Mouse (Mus musculus) T-helper 1 cell (primary cell): ENCODE data around the gene Tmem181a.
"Not testable (repeated sequence)": the region's sequence is repeated elsewhere in the genome, so short reads cannot be mapped to it uniquely, and the experiment has no call there.

Experiments
- in situ Hi-C: fragments of 300-600 bp; cut with MboI, MseI; formaldehyde crosslinking; loops from one replicate; pipeline ENCODE4 v1.15.1; 2025; ENCODE audit warnings: high pct_unique_total_duplicates

Gene Tmem181a

GRCm38 (mm10) chr17:6305656-6306270, 49.1 kb downstream of the Tmem181a start:
- in situ Hi-C loops: not testable (repeated sequence)

DNA sequence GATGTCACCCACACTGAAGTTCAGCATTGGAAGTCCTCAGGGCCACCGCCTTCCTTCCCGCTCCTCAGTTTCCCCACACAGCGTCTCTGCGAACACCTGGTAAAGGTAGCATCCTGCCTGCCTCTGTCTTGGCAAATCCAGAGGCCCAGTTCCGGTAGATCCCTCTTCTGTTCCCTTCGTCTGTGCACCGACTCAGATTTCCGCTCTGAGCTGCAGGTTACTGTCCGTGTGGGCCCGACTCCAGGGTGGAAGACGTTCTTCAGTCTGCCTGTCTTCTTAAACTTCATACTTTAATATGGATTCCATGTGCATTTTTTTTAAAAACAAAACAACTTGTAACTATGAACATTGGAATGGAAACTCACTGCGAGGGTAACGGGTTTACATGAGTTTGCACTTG, 49.8 kb downstream of the Tmem181a start:
- in situ Hi-C loops: not testable (repeated sequence)

- in situ Hi-C loops: loop anchor here (10.0 kb wide), 1 partner anchor 123 kb away; the partner anchor contains the start of gene Dynlt1b
Measured at GRCm38 (mm10) chr17:6311716-6312115, 55.1 kb downstream of the Tmem181a start.

DNA sequence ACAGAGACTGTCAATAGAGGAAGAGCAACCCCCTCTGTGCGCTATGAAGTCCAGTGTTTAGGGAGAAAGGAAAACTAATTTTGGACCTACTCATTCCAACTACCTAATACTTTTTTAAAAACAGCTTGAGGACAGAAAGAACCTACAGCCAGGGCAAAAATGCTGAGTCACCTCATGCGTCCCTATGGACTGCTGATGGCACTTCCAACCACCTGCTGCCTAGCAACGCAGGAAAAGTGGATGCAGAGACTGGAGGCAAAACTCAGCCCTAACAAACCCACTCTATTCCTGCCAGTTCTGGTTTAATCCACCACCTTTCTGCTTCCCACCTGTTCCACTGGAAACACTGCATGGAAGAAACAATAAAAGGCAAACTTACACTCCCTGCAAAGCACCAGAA, 56.1 kb downstream of the Tmem181a start:
- in situ Hi-C loops: loop anchor here (10.0 kb wide), 1 partner anchor 122 kb away; the partner anchor contains the start of gene Dynlt1b

DNA sequence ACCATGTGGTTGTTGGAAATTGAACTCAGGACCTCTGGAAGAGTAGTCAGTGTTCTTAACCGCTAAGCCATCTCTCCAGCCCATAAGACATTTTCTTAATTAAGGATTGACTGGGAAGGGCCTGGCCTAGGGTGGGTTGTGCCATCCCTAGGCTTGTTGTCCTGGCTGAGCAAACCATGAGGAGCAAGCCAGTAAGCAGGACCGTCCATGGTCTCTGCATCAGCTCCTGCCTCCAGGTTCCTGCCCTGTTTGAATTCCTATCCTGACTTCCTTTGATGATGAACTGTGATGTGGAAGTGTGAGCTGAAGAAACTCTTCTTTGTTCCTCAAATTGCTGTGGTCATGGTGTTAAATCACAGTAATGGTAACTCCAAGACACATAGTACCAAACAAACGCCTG, 57.8 kb downstream of the Tmem181a start:
- in situ Hi-C loops: loop anchor here (10.0 kb wide), 1 partner anchor 120 kb away; the partner anchor contains the start of gene Dynlt1b

DNA sequence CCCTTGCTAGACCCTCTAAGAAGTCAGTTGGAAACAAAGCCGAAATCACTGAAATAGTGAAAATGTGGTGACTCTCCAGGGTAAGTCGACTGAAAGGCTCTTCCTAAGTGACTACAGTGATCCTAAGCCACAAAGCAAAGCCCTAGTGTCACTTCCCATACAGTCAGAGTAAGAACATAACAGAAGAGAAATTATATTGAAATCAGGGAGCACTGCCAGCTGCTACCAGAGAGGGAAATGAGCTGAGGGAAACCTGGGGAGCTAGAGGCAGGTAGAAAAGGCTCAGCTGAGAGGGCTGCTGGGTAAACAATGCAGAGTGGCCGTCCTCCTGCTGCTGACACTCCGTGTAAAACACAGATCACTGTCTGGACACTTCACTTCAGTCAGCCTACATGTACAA, 59.0 kb downstream of the Tmem181a start:
- in situ Hi-C loops: loop anchor here (5.0 to 10.0 kb wide), 2 partner anchors 119 to 342 kb away; partner anchors contain the start of genes Dynlt1b, Dynlt1f and Sytl3

GRCm38 (mm10) chr17:6316379-6317126, 59.9 kb downstream of the Tmem181a start:
- in situ Hi-C loops: loop anchor here (5.0 to 10.0 kb wide), 2 partner anchors 118 to 341 kb away; partner anchors contain the start of genes Dynlt1b, Dynlt1f and Sytl3

- in situ Hi-C loops: loop anchor here (5.0 to 10.0 kb wide), 2 partner anchors 117 to 340 kb away; partner anchors contain the start of genes Dynlt1b, Dynlt1f and Sytl3
Measured at GRCm38 (mm10) chr17:6317339-6317985, 60.8 kb downstream of the Tmem181a start, which contains the start of gene Dynlt1a. Gene Dynlt1a (minus strand): TSS chr17:6317500.

DNA sequence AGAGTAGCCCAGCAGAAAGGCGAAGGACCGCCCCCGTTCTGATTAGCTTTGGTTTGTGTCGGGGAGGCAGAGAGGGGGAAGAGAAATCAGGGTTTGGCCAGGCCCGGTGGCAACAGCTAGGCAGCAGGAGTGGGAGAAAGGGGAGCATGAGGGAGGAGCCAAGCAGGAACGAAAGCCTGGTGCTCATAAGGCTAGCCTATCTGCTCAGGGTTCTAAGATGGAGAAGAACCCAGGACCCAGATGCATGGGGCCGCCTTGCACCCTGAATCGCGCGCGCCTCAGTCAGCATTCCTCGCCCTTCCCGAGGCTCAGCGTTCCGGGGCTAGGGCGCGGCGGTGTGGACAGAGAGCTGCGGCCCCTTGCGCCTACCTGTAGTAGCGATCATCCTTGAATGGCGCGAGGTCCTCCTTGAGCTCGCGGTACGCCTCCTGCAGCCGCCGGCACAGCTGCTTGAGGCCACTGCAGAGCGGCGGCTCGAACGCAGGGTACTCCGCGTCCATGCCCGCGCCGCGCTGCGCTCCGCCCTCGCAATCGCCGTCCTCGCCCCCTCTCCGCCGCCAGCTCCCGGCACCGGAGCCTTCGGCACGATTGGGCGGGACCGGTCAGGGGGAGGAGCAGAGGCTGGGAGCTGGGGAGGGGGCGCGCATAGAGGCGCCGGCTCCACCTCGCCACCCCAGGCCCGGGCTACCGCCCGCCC, 64.6 kb downstream of the Tmem181a start:
- in situ Hi-C loops: loop anchor here (5.0 kb wide), 2 partner anchors 69 to 171 kb away; no protein-coding TSS in a partner anchor

DNA sequence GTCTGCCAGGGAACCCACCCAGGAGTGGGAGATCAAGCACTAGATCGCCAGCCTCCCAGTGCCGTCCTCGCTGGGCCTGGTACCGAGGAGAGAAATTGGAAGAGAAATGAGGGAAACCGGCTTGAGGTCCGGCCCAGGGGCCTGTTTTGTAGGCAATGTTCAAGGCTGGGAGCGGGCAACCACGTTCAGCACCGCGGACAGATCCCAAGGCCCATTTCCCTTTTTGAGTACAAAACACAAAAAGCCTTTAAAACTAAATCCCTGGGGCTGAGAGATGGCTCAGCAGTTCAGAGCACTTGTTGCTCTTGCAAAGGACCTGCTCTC, 65.1 kb downstream of the Tmem181a start:
- in situ Hi-C loops: loop anchor here (5.0 kb wide), 2 partner anchors 69 to 171 kb away; no protein-coding TSS in a partner anchor

DNA sequence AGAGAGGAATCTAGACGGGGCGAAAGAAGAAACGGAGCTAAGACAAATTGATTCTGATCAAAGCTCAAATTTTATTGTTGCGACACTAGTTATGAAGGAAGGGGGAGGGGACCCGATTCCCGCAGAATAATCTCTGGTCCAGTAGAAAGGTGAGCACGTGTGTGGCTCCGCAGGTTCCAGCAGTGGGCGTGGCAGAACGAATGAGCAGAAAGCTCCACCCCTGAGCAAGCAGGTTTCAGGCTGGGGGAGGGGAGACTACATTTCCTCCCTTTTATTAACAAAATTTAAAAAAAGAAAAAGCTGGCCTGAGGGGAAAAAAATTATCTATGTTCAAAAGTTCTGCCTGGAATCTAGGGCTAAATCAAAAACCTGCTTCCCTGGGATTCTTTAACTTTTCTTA, 68.4 kb downstream of the Tmem181a start:
- in situ Hi-C loops: not testable (repeated sequence)

- in situ Hi-C loops: not testable (repeated sequence)
Measured at GRCm38 (mm10) chr17:6325543-6325942, 68.9 kb downstream of the Tmem181a start.

DNA sequence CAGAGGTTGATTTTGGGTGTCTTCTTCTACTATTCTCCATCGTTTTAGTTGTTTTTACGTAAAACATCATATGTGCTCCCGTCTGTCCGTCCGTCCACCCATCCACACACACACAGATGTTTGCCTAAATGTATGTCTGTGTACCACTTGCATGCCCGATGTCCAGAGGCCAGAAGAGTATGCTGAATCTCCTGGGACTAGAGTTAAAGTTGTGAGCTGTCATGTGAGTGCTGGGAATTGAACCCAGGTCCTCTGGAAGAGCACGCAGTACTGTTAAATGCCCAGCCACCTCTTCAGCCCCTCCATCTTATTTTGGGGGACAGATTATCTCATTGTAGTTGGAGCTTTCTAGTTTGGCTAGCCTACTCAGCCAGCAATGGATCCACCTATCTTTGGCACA, 70.9 kb downstream of the Tmem181a start:
- in situ Hi-C loops: not testable (repeated sequence)

DNA sequence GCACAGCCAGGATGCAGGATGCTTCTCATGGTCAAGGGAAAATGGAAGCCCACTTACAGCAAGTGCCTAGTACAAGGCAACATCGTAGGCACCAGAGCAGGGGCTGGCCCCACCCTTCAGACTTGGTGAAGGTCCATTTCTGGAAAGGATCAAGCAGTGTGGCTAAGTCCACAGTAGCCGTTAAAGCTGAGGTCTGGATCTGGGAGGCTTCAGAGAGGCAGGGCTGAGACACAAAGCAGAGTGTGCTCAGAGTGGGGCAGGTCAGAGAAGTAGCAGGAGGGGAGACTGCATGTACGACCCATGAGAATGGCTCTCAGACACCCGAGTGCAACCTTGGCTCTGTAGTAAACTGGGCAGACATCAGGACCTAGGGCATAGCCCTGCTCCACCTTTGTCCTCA, 72.3 kb downstream of the Tmem181a start:
- in situ Hi-C loops: not testable (repeated sequence)

DNA sequence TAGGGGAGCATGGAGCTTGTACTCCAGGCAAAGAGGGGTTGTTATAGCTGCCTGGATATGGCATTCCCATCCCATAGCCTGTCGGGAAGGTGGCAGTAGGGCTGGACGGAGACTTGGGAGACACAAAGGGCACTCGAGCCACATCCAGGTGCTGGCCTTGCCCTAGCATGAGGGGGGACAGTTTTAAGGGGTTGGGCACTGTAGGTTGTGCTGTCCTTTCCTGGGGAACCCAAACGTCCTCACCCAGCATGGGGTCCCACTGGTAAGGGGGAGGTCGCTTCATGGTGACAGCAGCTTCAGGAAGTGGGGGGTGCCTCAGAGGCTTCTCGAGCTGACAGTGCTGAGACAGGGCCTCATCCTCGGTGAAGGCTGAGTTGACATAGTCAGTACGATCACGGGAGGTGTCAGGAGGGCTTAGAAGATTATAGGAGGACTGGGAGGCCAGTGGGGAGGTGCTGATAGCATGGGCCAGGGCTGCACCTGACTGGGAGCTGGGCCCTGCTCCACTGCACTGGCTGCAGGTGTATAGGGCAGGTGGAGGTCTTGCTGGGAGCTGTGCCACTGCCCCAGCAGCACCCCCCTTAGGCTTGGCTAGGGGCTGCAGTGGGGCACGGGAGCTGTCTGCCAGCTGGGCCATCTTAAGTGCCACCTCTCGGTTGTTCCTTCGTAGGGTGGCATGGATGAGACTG, 86.1 kb downstream of the Tmem181a start:
- in situ Hi-C loops: not testable (repeated sequence)

DNA sequence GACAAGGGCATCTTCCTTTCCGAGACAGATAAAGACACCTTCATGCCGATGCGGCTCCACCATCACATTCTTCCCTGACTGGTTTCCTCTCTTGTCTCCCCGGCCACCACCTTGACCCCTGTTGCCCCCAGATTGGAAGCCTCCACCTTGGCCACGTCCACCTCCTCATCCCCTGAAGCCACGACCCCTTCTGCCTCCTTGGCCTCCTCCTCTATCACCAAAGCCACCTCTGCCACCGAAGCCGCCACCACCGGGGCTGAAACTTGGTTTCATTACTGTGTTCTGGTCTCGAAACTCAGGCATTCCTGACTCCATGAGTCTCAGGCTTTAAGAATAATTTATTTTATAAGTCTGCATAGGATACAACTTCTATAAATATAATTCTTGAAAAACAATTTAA, 98.6 kb downstream of the Tmem181a start:
- in situ Hi-C loops: not testable (repeated sequence)
